Mouse (Mus musculus): ENCODE data around the gene Cavin1.

Cavin1 gene

DNA sequence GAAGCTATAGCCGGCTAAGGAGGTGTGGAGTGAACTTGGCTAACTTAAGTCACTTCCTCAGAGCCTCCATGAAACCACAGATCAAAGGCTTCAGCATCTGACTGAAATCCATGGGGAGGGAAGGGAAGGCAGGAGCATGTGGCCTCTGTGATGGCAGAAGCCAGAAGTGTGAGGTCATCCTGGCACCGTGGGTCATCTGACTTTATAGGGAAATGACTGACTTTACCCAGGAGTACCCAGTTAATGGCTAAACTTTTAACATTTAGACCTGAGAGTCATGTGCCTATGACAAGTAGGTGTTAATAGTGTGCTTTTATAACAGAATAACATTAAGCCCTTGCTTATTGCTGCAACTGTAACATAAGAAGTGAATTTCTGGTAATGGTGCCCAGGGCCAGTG lies 62.6 kb downstream of the Cavin1 start:
- DNase-seq = no peak

DNA sequence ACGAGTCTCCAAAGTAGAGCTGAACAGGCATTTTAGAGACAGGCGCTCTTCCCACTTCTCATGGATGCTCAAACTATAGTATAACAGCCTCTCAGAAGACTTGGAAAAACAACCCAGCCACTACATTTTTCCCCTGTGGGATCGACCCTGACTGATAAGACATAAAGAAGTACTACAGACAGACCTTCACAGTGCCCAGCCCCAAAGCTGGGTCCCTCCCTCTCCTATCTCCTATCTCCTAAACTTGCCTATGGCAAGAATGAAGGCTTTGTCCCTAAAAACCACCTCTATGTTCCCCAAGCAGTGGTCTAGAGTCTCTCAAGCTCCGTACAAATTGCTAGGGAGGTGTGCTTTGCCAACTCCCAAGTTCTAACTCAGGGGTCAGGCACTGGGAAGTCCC lies 63.8 kb downstream of the Cavin1 start:
- no peak for DNase-seq
